21 mouse cellular contexts compared by ENCODE assay signal in genomic region chr11:119066841-119067240, GRCm38 (mm10). TPM values are rescaled to one million over a fixed set of nuclear protein-coding genes. Genes with fewer than 3 reads are reported as not detected.
DNase-seq lines count a peak whose midpoint lies in the region; TF ChIP-seq lines count a peak whose summit lies in the region.
"Had no signal": no experiment of that assay in that cellular context is flagged by ENCODE, and none has a peak within 500 bp of the region (broad histone marks: within the 10 kb centered on the region; RNA-seq: fewer than 3 reads in every experiment).

No protein-coding gene starts in this region.

- peaks cover 9% of the 10 kb centered on the region for H3K4me1 ChIP-seq in brown adipose tissue, adult 24 weeks (ENCODE audit: control insufficient read depth, insufficient read depth, insufficient read length, low read length)
- H3K4me1 ChIP-seq: embryonic facial prominence, embryonic 13.5 days; embryonic facial prominence, embryonic 15.5 days; forebrain, embryonic 10.5 days had no signal

- H3K27ac ChIP-seq in gastrocnemius, adult 2 months, result no peak overlapping the region
- H3K27ac ChIP-seq in brown adipose tissue, adult 24 weeks (replicated peaks; ENCODE audit: low read depth, low read length), result peak overlapping the region; percentile 73
- H3K27ac ChIP-seq: embryonic facial prominence, embryonic 13.5 days; embryonic facial prominence, embryonic 15.5 days; forebrain, embryonic 10.5 days; forebrain, embryonic 12.5 days had no signal

- intact Hi-C loops in gastrocnemius, adult 2 months (cut with DNase I), result no loop called here

- DNase-seq in adrenal gland, postnatal 10 days, result peak; percentile 47
- DNase-seq in adrenal gland, adult 8-10 months, result no peak
- DNase-seq in gastrocnemius, adult 2 months, result peak; percentile 7
- DNase-seq in gastrocnemius, adult 18-20 months (ENCODE audit: low spot score), result no peak
- peak; percentile 80 for DNase-seq in ovary, adult 18-20 months (ENCODE audit: low spot score)
- DNase-seq in ovary, postnatal 10 days (ENCODE audit: low spot score), result no peak
- DNase-seq: B cell, adult 2 months; cerebellum, adult 11 months; cerebellum, adult 18-20 months; cerebellum, adult 8-10 months; cerebellum, adult 9-11 months; cerebellum, postnatal 14 days; cerebellum, postnatal 36 days; embryo, embryonic 11 days had no signal

- H3K4me3 ChIP-seq in gastrocnemius, adult 2 months, result no peak overlapping the region
- no peak overlapping the region for H3K4me3 ChIP-seq in brown adipose tissue, adult 24 weeks (ENCODE audit: insufficient read depth, low read depth, low read length)
- H3K4me3 ChIP-seq: embryonic facial prominence, embryonic 13.5 days; embryonic facial prominence, embryonic 15.5 days; erythroblast, embryonic 14.5 days; forebrain, embryonic 10.5 days; forebrain, embryonic 12.5 days had no signal

- TF ChIP-seq CTCF in gastrocnemius, adult 2 months (IDR thresholded peaks at IDR 0.05), result no peak

RNA-seq across cellular contexts. Expression of gene Cbx4, which starts 19.2 kb away (rescaled TPM):
- 100 to 1,000 TPM in 1 of 2 experiments, 10 to 100 TPM in 1; 52.0 to 133 TPM for total RNA-seq in adrenal gland, postnatal 10 days (2021)
- 100 to 1,000 TPM in 1 of 4 experiments, 10 to 100 TPM in 3; 70.8 to 227 (median 87.4) TPM for total RNA-seq in adrenal gland, adult 8-10 months (2022)
- total RNA-seq in gastrocnemius, adult 2 months (2021), result 1 to 10 TPM; 2.1 to 2.2 TPM
- total RNA-seq in gastrocnemius, adult 18-20 months (2021), result 1 to 10 TPM; 1.6 to 2.5 TPM
- 37.3 and 37.4 TPM in 2 replicates for polyA plus RNA-seq in brown adipose tissue, adult 24 weeks (2012; ENCODE audit: insufficient read depth, insufficient read length, missing spikeins)
- total RNA-seq: G1E had no signal

RNA-seq across cellular contexts. Expression of gene Cbx8, which starts 26.1 kb away (rescaled TPM):
- total RNA-seq in adrenal gland, postnatal 10 days (2021), result 10 to 100 TPM in 1 of 2 experiments, 1 to 10 TPM in 1; 8.8 to 12.3 TPM
- 10 to 100 TPM; 15.3 to 24.0 (median 16.5) TPM for total RNA-seq in adrenal gland, adult 8-10 months (2022)
- 1 to 10 TPM; 1.5 to 1.6 TPM for total RNA-seq in gastrocnemius, adult 2 months (2021)
- total RNA-seq in gastrocnemius, adult 18-20 months (2021), result 1 to 10 TPM; 2.6 to 3.5 TPM
- polyA plus RNA-seq in brown adipose tissue, adult 24 weeks (2012; ENCODE audit: insufficient read depth, insufficient read length, missing spikeins), result 4.7 and 9.1 TPM in 2 replicates
- total RNA-seq: G1E had no signal
- polyA plus RNA-seq: G1E had no signal

RNA-seq across cellular contexts. Expression of gene Cbx2, which starts 44.1 kb away (rescaled TPM):
- total RNA-seq in adrenal gland, postnatal 10 days (2021), result 1 to 10 TPM; 6.7 to 7.9 TPM
- 1 to 10 TPM; 4.6 to 8.1 (median 5.6) TPM for total RNA-seq in adrenal gland, adult 8-10 months (2022)
- under 1 TPM; 0.69 to 0.95 TPM for total RNA-seq in gastrocnemius, adult 2 months (2021)
- 1 to 10 TPM in 1 of 2 experiments, under 1 TPM in 1; 0.85 to 1.0 TPM for total RNA-seq in gastrocnemius, adult 18-20 months (2021)
- polyA plus RNA-seq in brown adipose tissue, adult 24 weeks (2012; ENCODE audit: insufficient read depth, insufficient read length, missing spikeins), result 0.91 and 1.1 TPM in 2 replicates
- polyA plus RNA-seq: G1E had no signal

Comparison
In these comparisons a context has a peak if more than half of its experiments do, and no peak if none do; other contexts are left out.
1. DNase-seq: peak in adrenal gland, postnatal 10 days (single experiment), gastrocnemius, adult 2 months (single experiment) and ovary, adult 18-20 months (single experiment); none in adrenal gland, adult 8-10 months (single experiment), gastrocnemius, adult 18-20 months (single experiment) and ovary, postnatal 10 days (single experiment).
2. RNA of gene Cbx4, which starts 19.2 kb away (total RNA-seq): 52.0 to 133 TPM in adrenal gland, postnatal 10 days and 70.8 to 227 TPM in adrenal gland, adult 8-10 months; 1.6 to 2.5 TPM in gastrocnemius, adult 18-20 months and 2.1 to 2.2 TPM in gastrocnemius, adult 2 months; every median in the first group is over 10 times any median in the second.